Mouse (Mus musculus) mouse embryonic stem cell (cell line): ENCODE measurements around the gene Casq1.

Experiments used
- in situ Hi-C, 2 experiments: fragments of 300-500 bp; cut with MboI; formaldehyde crosslinking; loops; 1 replicate in 1 of 2; 3 replicates in 1 of 2; pipeline ENCODE4 v1.14.3; 2019 to 2020; ENCODE audit warnings: low sequenced_read_pairs in 2 of 2, low pct_unique_long_range_greater_than_20kb in 1 of 2, mixed read lengths in 1 of 2; ENCODE audit not compliant: unreplicated experiment in 1 of 2

Gene Casq1

GRCm38 (mm10) chr1:172219451-172220406 lies at the start of gene Casq1:
Casq1 (minus strand) TSS chr1:172219868.
- in situ Hi-C loops = no loop called here

GRCm38 (mm10) chr1:172261477-172262078 lies 41.9 kb upstream of the Casq1 start, which contains the start of gene Igsf8:
Igsf8 (plus strand) TSS chr1:172261641.
- in situ Hi-C loops = loop anchor here in 1 of 2 experiments (5.0 kb wide), 1 partner anchor 36 kb away; the partner anchor contains the start of gene Atp1a2

GRCm38 (mm10) chr1:172258314-172258713 lies 38.6 kb upstream of the Casq1 start, which contains the start of gene Atp1a4:
Atp1a4 (minus strand) TSS chr1:172258414.
- in situ Hi-C loops = no loop called here

- in situ Hi-C loops = loop anchor here in 1 of 2 experiments (25.0 kb wide), 1 partner anchor 435 kb away; no protein-coding TSS in a partner anchor
Measured at GRCm38 (mm10) chr1:172247679-172248078, 28.0 kb upstream of the Casq1 start.

GRCm38 (mm10) chr1:172247216-172247615 lies 27.5 kb upstream of the Casq1 start:
- in situ Hi-C loops = loop anchor here in 1 of 2 experiments (25.0 kb wide), 1 partner anchor 435 kb away; no protein-coding TSS in a partner anchor

GRCm38 (mm10) chr1:172244645-172245044 lies 25.0 kb upstream of the Casq1 start:
- in situ Hi-C loops = loop anchor here in 1 of 2 experiments (25.0 kb wide), 1 partner anchor 432 kb away; no protein-coding TSS in a partner anchor

GRCm38 (mm10) chr1:172243547-172244205 lies 24.0 kb upstream of the Casq1 start:
- in situ Hi-C loops = loop anchor here in 1 of 2 experiments (25.0 kb wide), 1 partner anchor 431 kb away; no protein-coding TSS in a partner anchor

GRCm38 (mm10) chr1:172242401-172242800 lies 22.7 kb upstream of the Casq1 start:
- in situ Hi-C loops = loop anchor here in 1 of 2 experiments (25.0 kb wide), 1 partner anchor 430 kb away; no protein-coding TSS in a partner anchor

- in situ Hi-C loops = loop anchor here in 1 of 2 experiments (25.0 kb wide), 1 partner anchor 429 kb away; no protein-coding TSS in a partner anchor
Measured at GRCm38 (mm10) chr1:172240945-172241708, 21.5 kb upstream of the Casq1 start.

- in situ Hi-C loops = loop anchor here in 1 of 2 experiments (25.0 kb wide), 1 partner anchor 417 kb away; no protein-coding TSS in a partner anchor
Measured at GRCm38 (mm10) chr1:172229215-172229614, 9.5 kb upstream of the Casq1 start.

- in situ Hi-C loops = loop anchor here in 1 of 2 experiments (25.0 kb wide), 1 partner anchor 416 kb away; no protein-coding TSS in a partner anchor
Measured at GRCm38 (mm10) chr1:172228209-172228608, 8.5 kb upstream of the Casq1 start.

GRCm38 (mm10) chr1:172221297-172222063 lies 1.8 kb upstream of the Casq1 start:
- in situ Hi-C loops = no loop called here

- in situ Hi-C loops = no loop called here
Measured at GRCm38 (mm10) chr1:172220414-172220813, 746 bp upstream of the Casq1 start.

- in situ Hi-C loops = no loop called here
Measured at GRCm38 (mm10) chr1:172218164-172218910, 1.3 kb downstream of the Casq1 start.

GRCm38 (mm10) chr1:172217148-172217547 lies 2.5 kb downstream of the Casq1 start:
- in situ Hi-C loops = no loop called here

- in situ Hi-C loops = no loop called here
Measured at GRCm38 (mm10) chr1:172214748-172215147, 4.9 kb downstream of the Casq1 start.
